Mouse (Mus musculus) stomach, postnatal 0 days (tissue): ENCODE measurements around the gene Mtfp1.
"Not testable (repeated sequence)": the region's sequence is repeated elsewhere in the genome, so short reads cannot be mapped to it uniquely, and the experiment has no call there.

Source experiments
- CTCF ChIP-seq: IDR thresholded peaks from 2 replicates; pipeline ENCODE4 v1.5.1; 2016; ENCODE audit warnings: antibody characterized with exemption, low read depth, mild to moderate bottlenecking, moderate library complexity
- EP300 ChIP-seq: optimal IDR thresholded peaks from 2 replicates; pipeline ENCODE3; 2016; ENCODE audit warnings: antibody characterized with exemption

DNA sequence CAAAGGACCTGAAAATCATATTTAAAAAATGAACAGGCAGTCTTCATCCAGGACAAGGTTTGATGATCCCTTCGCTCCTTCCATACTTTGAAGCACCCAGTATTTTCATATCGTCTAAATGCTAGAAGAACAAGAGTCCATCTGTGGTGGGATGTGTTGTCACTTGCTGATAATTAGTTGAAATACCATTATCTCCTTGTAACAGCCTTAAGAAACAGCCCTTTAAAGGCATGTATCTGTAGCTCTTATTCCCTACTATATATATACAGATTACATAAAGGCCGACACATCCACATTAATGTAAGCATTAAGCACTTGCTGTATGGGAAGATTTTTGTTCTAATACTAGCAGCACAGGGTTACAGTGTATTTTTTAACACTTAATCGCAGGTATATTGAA lies 33.2 kb upstream of the Mtfp1 start:
- not testable (repeated sequence) for TF ChIP-seq CTCF, EP300
